Mouse (Mus musculus): ENCODE data around the gene Ugt1a6b.
A peak's percentile ranks its signal among the peaks of the same experiment; 100 is the strongest.

Ugt1a6b gene

GRCm38 (mm10) chr1:88245881-88246280 lies 142.8 kb downstream of the Ugt1a6b start:
- peak in 1 of 2 experiments; percentile 16 for DNase-seq

- DNase-seq = no peak
Observed at GRCm38 (mm10) chr1:88246386-88246785, 143.3 kb downstream of the Ugt1a6b start.

GRCm38 (mm10) chr1:88247660-88248059 lies 144.6 kb downstream of the Ugt1a6b start:
- DNase-seq = peak in 1 of 2 experiments; percentile 16

- no peak for DNase-seq
Observed at GRCm38 (mm10) chr1:88248658-88249057, 145.6 kb downstream of the Ugt1a6b start.

GRCm38 (mm10) chr1:88249596-88249995 lies 146.5 kb downstream of the Ugt1a6b start:
- DNase-seq = no peak

GRCm38 (mm10) chr1:88250023-88250422 lies 147.0 kb downstream of the Ugt1a6b start:
- DNase-seq = no peak

GRCm38 (mm10) chr1:88253106-88253505 lies 150.1 kb downstream of the Ugt1a6b start:
- DNase-seq = peak in 1 of 2 experiments; percentile 36

GRCm38 (mm10) chr1:88253540-88253939 lies 150.5 kb downstream of the Ugt1a6b start:
- no peak for DNase-seq

GRCm38 (mm10) chr1:88254793-88255465 lies 151.9 kb downstream of the Ugt1a6b start:
- DNase-seq = peak in 1 of 2 experiments; percentile 32

- DNase-seq = no peak
Observed at GRCm38 (mm10) chr1:88255466-88255857, 152.4 kb downstream of the Ugt1a6b start.

GRCm38 (mm10) chr1:88255989-88256754 lies 153.1 kb downstream of the Ugt1a6b start:
- DNase-seq = peak in 1 of 2 experiments; percentile 33

GRCm38 (mm10) chr1:88256886-88257663 lies 154.0 kb downstream of the Ugt1a6b start:
- no peak for DNase-seq

GRCm38 (mm10) chr1:88257681-88258080 lies 154.6 kb downstream of the Ugt1a6b start:
- DNase-seq = peak in 1 of 2 experiments; percentile 21

- DNase-seq = no peak
Observed at GRCm38 (mm10) chr1:88258361-88258760, 155.3 kb downstream of the Ugt1a6b start.

GRCm38 (mm10) chr1:88258881-88259642 lies 156.0 kb downstream of the Ugt1a6b start:
- DNase-seq = peak in 1 of 2 experiments; percentile 24

- no peak for DNase-seq
Observed at GRCm38 (mm10) chr1:88259643-88260024, 156.6 kb downstream of the Ugt1a6b start.

- peak in 1 of 2 experiments; percentile 36 for DNase-seq
Observed at GRCm38 (mm10) chr1:88260114-88260513, 157.1 kb downstream of the Ugt1a6b start.

GRCm38 (mm10) chr1:88260604-88261377 lies 157.7 kb downstream of the Ugt1a6b start:
- peak in 1 of 2 experiments; percentile 6 for DNase-seq

- DNase-seq = peak in 1 of 2 experiments; percentile 23
Observed at GRCm38 (mm10) chr1:88261706-88262105, 158.7 kb downstream of the Ugt1a6b start.

- peak in 1 of 2 experiments; percentile 15 for DNase-seq
Observed at GRCm38 (mm10) chr1:88262255-88262654, 159.2 kb downstream of the Ugt1a6b start.

- DNase-seq = no peak
Observed at GRCm38 (mm10) chr1:88262961-88263360, 159.9 kb downstream of the Ugt1a6b start.

Data from spleen, adult 18-20 months (tissue).